Mouse (Mus musculus) c-Kit-positive CD71-negative TER-119-negative erythroid progenitor cells, embryonic 14.5 days (primary cell): ENCODE measurements around the gene Timm8a1.
A peak's percentile ranks its signal among the peaks of the same experiment; 100 is the strongest.
"Not testable (repeated sequence)": the region's sequence is repeated elsewhere in the genome, so short reads cannot be mapped to it uniquely, and the experiment has no call there.

Experiments
- DNase-seq: peaks from one replicate; pipeline ENCODE4 v3.0.0-alpha.2; 2013; ENCODE audit warnings: low read depth

Timm8a1 gene

GRCm38 (mm10) chrX:134541145-134541954 is at the start of gene Timm8a1:
Gene Timm8a1, minus strand, starts transcription at chrX:134541865.
- DNase-seq = no peak

DNA sequence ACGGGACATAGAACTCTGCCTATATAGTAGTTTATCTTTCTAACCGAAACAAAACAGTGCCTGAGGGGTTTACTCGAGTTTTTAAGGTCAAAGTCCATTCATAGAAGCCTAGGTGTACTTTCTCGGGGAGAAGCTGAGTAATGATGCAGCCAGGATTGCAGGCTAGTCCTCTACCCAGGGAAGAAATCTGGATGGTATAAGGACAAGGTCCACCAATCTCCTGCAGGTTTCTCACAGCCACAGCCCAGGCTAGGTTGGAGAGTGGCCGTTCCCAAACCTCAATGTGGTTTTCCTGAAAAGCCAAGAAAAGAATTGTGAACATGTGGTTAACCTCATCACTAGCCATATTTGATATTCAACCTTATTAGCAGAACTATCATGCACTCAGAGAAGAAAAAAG is 48.2 kb upstream of the Timm8a1 start:
- no peak for DNase-seq

- no peak for DNase-seq
Observed at GRCm38 (mm10) chrX:134588997-134589396, 47.3 kb upstream of the Timm8a1 start.

GRCm38 (mm10) chrX:134588261-134588660 is 46.6 kb upstream of the Timm8a1 start:
- DNase-seq = no peak

DNA sequence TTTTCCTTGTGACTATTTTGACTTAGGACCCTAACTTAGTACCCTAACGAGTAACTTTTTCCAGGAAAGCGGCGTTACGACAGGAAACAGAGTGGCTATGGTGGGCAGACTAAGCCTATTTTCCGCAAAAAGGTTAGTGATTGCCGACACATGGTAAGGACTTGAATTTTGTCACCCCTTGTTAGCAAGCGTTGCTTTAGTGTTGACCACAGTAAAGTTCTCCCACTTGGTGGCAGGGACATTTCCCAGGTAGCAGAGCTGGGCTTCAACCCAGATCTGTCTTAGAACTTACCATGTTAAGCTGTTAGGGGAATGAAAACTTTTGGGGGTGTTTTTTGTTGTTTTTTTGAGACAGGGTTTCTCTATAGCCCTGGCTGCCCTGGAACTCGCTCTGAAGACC is 44.8 kb upstream of the Timm8a1 start:
- no peak for DNase-seq

DNA sequence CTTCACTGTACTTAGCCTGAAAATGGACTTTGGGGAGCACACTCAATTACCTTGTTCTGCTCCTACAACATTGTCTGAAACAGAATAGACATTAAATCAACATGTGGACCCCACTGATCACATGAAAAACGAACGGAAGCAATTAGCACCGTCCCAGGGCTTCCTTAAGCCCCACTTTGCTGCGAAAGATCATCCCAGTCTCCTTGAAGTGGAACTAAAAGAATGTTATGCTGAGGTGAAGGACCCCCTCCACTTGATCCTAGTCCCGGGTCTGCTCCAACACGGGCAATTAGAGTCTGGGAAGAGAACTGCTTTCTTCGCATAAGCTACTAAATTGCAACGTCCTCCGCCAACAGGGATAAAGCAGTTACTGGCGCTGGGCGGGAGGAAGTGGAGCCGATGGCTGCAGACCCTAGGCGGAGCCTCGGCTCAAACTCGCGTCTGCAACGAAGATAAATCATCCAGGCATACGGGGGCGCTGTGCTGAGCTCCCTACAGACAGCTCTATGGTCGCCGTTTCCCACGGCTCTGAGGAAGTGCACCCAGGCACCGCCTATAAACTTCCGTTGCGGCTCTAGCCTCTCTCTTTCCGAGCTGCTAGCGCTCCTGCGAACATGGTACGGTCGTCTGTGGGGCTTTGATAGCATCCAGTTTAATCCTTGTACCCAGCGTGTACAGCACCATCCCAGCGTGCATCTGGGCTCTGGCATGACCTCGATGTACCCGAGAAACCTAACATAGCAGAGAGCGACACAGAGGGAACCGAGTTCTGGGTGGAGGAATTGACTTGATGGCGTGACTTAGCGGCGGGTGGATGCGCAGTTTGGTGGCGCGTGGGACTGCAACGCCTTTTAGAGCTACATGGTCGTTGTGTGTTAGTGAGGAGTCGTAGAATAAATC is 43.7 kb upstream of the Timm8a1 start, which contains the start of gene Rpl36a:
Gene Rpl36a, plus strand, starts transcription at position 552 of the 900 bp plus-strand sequence.
- DNase-seq = peak; percentile 76

GRCm38 (mm10) chrX:134582888-134583669 is 41.4 kb upstream of the Timm8a1 start, which contains the start of gene Btk:
Gene Btk, minus strand, starts transcription at chrX:134583570.
- no peak for DNase-seq

DNA sequence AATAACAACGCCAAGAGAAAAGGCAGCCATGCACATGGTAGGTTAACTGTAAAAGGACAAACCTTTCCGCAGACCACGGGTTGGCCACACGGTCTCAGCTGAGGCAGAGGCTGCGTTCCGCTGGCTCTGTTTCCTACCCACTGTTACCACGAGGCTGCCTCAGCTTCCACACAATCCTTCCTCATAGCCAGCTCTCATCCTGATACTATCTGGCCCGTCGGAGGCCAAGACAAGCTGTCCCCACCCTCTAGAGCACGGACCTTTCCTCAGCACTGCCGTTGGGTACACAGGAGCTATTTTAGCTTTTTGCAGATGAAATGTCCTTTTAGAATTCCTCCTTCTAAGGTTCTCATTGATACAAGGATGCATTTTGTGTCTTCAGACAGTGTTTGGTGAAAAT is 40.6 kb upstream of the Timm8a1 start:
- DNase-seq = no peak

- no peak for DNase-seq
Observed at GRCm38 (mm10) chrX:134580528-134581305, 39.1 kb upstream of the Timm8a1 start.

DNA sequence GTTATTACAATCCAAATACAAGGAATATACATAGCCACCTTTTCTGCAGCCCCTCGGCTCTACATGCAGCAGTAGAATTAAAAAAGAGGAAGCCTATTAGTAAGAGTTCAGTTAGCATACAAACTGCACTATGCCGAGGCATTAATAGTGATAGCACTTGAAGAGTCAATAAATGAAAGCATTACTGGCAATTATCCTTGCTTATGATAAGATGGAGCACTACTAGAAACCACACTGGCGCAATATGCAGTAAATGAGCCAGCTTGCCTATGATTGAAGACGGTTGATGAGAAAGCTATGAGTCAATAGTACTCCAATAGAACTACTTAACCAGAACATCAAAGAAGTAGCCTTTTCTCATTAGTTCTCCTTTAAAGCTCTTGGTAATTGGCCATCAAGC is 36.2 kb upstream of the Timm8a1 start:
- no peak for DNase-seq

GRCm38 (mm10) chrX:134566536-134567222 is 25.0 kb upstream of the Timm8a1 start:
- no peak for DNase-seq

- DNase-seq = no peak
Observed at GRCm38 (mm10) chrX:134564326-134564725, 22.7 kb upstream of the Timm8a1 start.

DNA sequence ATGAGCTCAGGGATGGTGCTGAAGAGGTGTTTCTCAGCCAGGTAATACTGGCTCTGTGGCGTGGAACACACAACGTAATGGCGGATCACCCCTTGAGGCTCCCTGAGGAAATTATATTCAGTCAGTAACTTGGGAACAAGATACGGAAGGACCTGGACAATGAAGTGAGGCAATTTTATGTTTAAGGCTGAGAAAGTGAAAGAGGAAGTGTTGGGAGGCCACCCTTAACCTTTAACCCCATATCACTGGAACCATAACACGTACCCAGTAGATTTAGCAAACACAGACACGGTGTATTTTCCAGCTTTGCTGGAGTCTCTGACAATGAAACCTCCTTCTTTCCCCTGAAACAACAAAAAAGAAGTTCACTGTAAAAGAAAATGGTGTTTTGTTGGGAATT is 12.8 kb upstream of the Timm8a1 start:
- DNase-seq = no peak

GRCm38 (mm10) chrX:134553326-134553725 is 11.7 kb upstream of the Timm8a1 start:
- DNase-seq = no peak

GRCm38 (mm10) chrX:134550903-134551302 is 9.2 kb upstream of the Timm8a1 start:
- no peak for DNase-seq

- DNase-seq = no peak
Observed at GRCm38 (mm10) chrX:134547330-134547729, 5.7 kb upstream of the Timm8a1 start.

GRCm38 (mm10) chrX:134541955-134542308 is 267 bp upstream of the Timm8a1 start:
- no peak for DNase-seq

GRCm38 (mm10) chrX:134540414-134541135 is 1.1 kb downstream of the Timm8a1 start:
- no peak for DNase-seq

- not testable (repeated sequence) for DNase-seq
Observed at GRCm38 (mm10) chrX:134539795-134540194, 1.9 kb downstream of the Timm8a1 start.

GRCm38 (mm10) chrX:134533346-134533745 is 8.3 kb downstream of the Timm8a1 start:
- no peak for DNase-seq
